Mouse (Mus musculus): Measurements from ENCODE around the gene Traf1.

Gene Traf1

GRCm38 (mm10) chr2:34961481-34962036 is at the start of gene Traf1:
Traf1 (minus strand) TSS chr2:34961772.
- DNase-seq, result peak; percentile 42

- DNase-seq, result no peak
Measured at GRCm38 (mm10) chr2:34998956-34999355, 37.4 kb upstream of the Traf1 start.

GRCm38 (mm10) chr2:34996506-34996905 is 34.9 kb upstream of the Traf1 start:
- no peak for DNase-seq

GRCm38 (mm10) chr2:34993696-34994356 is 32.3 kb upstream of the Traf1 start:
- DNase-seq, result no peak

DNA sequence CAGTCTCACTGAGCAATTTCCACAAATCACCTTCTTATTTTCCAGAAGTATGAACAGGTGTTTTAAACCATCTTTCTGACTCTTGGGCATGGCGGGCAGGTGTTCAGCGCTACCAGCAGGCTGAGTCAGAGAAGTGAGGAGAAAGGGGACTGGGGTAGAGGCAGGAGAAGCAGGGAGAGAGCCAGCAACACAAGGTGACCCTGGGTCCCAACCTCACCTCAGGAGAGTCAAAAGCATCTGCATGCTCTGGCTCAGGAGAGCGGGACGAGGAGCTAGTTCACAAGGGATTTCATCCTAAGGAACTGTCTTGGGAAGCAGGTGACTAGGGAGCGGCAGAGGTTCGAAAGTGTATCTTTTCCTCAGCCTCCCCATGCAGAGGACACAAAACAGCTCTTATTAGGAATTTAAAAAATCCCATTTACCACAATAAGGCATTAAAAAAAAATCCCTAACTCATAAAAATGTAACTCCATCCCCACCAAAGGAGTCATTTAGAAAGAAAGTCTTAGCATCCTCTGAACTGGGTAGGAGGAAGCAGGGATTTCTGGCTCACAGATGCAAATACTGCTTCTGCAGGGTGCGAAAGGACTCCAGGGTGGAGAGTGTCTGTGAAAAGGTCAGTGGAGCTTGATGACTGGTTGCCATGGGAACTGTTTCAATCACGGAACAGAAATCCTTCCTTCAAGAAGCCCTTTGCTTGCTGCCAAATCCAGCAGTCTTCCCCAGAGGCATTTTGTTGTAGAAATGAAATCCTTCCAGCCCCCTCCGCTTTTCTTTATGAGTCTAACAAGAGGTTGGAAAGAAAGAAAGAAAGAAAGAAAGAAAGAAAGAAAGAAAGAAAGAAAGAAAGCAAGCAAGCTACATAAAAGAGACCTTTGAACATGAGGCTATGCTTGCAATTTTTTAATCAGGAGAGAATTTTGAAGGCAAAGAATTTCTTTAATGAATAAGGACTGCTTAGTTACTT is 31.4 kb upstream of the Traf1 start:
- DNase-seq, result peak; percentile 84

DNA sequence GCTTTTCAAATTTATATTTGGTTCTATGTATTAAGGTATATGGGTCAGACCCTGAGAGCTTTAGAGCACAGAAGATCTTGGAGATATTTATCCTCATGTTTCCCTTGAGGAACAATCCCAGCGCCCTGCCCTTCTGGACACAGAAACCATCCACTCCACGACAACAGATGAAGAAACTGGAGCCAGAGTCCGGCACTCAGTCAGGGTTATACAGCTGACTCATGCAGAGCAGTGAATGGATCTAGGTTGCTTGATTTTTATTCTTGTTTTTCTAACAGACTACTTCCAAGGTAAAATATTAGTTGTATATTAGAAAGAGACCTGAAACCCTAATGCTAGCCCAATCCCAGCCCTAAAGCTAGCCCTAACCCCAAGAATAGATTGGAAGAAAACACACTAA is 30.4 kb upstream of the Traf1 start:
- DNase-seq, result no peak

- no peak for DNase-seq
Measured at GRCm38 (mm10) chr2:34989749-34990148, 28.2 kb upstream of the Traf1 start.

GRCm38 (mm10) chr2:34987595-34987994 is 26.0 kb upstream of the Traf1 start:
- no peak for DNase-seq

- no peak for DNase-seq
Measured at GRCm38 (mm10) chr2:34984885-34985284, 23.3 kb upstream of the Traf1 start.

- DNase-seq, result peak; percentile 61
Measured at GRCm38 (mm10) chr2:34982906-34983698, 21.5 kb upstream of the Traf1 start.

DNA sequence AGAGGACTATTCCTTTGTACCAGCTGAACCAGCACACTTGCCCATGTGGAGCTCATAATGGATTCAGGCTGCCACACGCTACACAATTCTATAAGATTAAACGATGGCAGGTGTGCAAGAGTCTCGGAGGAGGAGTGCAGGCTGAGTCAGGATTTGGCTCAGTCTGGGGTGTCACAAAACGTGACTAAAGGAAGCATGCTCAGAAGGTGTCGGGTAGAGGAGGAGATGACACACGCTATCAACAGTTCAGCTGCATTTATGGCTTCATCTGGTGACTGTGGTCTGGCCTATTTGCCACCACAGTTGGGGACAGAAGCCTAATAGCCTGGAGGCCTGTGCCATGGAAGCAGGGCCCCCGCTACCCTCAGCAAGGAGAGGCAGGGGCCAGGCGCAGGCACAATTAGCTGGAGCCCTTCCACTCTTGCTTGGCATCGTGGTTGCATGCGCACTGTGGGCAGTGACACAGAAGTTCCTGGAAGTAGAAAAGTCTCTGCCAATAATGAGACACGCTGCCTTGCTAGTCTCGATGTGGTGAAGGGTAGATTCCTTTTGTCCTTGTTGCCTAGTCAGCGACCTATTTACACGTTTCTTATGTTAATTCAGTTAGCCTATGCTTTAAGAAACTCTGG is 20.6 kb upstream of the Traf1 start:
- no peak for DNase-seq

- no peak for DNase-seq
Measured at GRCm38 (mm10) chr2:34979459-34980011, 18.0 kb upstream of the Traf1 start.

GRCm38 (mm10) chr2:34978226-34978625 is 16.7 kb upstream of the Traf1 start:
- no peak for DNase-seq

DNA sequence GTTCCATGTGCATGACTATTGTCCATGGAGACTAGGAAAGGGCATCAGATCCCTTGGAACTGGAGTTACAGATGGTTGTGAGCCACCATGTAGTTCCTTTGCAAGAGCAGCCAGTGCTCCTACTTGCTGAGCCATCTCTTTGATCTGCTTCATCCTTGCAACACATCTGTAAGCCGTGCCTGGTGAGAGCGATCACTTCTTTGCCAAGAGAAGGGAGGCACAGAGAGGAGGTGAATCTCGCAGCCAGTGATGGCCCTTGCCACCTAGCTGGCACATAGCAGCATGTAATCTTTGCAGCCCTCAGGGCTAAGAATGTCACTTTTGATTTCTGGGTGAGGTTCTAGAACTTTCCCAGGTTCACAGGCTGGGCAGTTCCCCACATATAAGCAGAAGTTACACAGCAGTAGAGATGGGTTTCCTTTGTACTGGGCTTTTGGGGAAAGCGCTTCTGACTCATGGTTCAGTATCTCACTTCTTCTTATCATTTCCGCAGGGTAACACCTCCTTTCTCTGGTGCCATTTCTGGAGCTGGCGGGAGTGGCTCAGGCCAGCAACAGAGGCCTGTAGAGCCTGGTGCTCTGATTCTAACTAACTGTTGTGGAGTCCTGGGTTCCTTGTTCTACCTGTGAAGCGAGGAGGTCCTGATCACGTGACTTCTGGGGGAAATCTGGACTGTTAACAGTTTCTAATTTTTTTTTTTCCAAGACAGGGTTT is 15.5 kb upstream of the Traf1 start:
- no peak for DNase-seq

- DNase-seq, result no peak
Measured at GRCm38 (mm10) chr2:34976447-34976846, 14.9 kb upstream of the Traf1 start.

DNA sequence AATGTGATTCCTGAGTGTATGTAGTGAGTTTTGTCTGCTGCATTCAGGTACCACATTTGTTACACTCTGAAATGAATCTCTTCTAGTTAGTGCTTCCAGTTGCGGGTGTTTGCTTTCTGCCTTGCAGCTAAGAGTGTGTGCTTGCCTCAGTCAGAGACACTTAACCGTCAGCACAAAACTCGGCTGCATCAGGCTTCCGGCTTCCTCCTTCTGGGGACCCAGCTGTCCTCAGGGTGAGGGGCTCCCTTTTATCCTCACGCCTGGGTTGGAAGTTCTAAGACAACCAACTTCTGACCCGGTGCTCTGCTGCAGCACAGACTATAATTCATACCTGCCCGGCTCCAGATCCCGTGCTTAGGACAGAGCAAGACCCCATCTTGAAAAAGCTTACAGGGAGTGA is 11.5 kb upstream of the Traf1 start:
- DNase-seq, result no peak

- no peak for DNase-seq
Measured at GRCm38 (mm10) chr2:34971080-34971888, 9.7 kb upstream of the Traf1 start.

GRCm38 (mm10) chr2:34970092-34970750 is 8.6 kb upstream of the Traf1 start:
- peak; percentile 84 for DNase-seq

DNA sequence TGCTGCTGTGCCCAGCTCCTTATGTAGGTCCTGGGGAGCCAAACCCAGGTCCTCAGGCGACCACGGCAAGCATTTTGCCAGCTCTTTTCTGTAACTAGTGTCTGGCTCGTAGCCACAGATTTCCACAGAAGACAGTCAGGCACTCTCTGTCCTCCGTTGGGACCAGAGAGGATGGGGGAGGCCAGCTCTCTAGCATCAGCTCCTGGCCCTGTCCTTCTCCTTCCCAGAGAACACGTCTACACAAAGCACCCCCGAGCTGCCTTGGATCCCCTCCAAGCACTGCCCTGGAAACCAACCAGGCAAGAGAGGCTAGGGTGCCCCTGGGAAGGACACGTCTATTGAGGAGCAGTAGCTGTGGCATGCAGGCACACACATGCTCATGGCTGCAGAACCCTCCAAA is 7.6 kb upstream of the Traf1 start:
- DNase-seq, result no peak
